Mouse (Mus musculus) cerebellum, adult 2 months (tissue): ENCODE results near the gene Slc39a12. TPM values are rescaled to one million over a fixed set of nuclear protein-coding genes. Genes with fewer than 3 reads are reported as not detected.

Source experiments
- DNase-seq, 2 experiments: peaks; one replicate each; pipeline ENCODE4 v3.0.0; 2021
- H3K27ac ChIP-seq: fragments of 200-500 bp; 2 replicates; pipeline ENCODE4 v1.5.1; 2012; ENCODE audit warnings: low read length, control low read depth, inconsistent platforms; ENCODE audit not compliant: insufficient read depth
- H3K27me3 ChIP-seq: fragments of 200-500 bp; 2 replicates; pipeline ENCODE4 v1.6.1; 2012; ENCODE audit warnings: inconsistent platforms, mild to moderate bottlenecking, low read length, moderate library complexity; ENCODE audit not compliant: control insufficient read depth, insufficient read depth
- H3K4me1 ChIP-seq: fragments of 200-500 bp; 2 replicates; pipeline ENCODE4 v1.6.1; 2011; ENCODE audit warnings: low read length; ENCODE audit not compliant: control insufficient read depth, insufficient read depth
- H3K4me3 ChIP-seq: fragments of 200-500 bp; replicated peaks from 2 replicates; pipeline ENCODE3; 2011; ENCODE audit warnings: mild to moderate bottlenecking, low read depth, low read length, control low read depth; ENCODE audit not compliant: insufficient read depth
- CTCF ChIP-seq: fragments of 200-500 bp; IDR thresholded peaks from 2 replicates; pipeline ENCODE4 v1.5.1; 2011; ENCODE audit warnings: low read depth, mild to moderate bottlenecking, control low read depth, low read length, moderate library complexity, borderline replicate concordance; ENCODE audit not compliant: insufficient read depth
- POLR2A ChIP-seq: fragments of 200-500 bp; IDR thresholded peaks from 2 replicates; pipeline ENCODE4 v1.6.1; 2011; ENCODE audit warnings: low read length, control low read depth, borderline replicate concordance; ENCODE audit not compliant: insufficient read depth
- WGBS: fragments of 180-500 bp; shearing (Covaris S2); methylation state at CpG from one replicate; pipeline ENCODE4 v1.1.7; 2018; 5-methylcytosine and 5-hydroxymethylcytosine counted together
- polyA plus RNA-seq: library from polyadenylated mRNA; depleted of rRNA; stranded (reverse); fragments of >200 nt; gene quantifications from 2 replicates; pipeline ENCODE4 v1.2.3, GENCODE M21; 2012; rRNA removed

The Slc39a12 gene
- polyA plus RNA-seq, 1 experiment = 55.3 TPM

- Histone ChIP-seq H3K4me1 (no peaks in the 10 kb centered on the region), H3K4me3 (no peak overlapping the region), H3K27ac (no peak overlapping the region), H3K27me3 (no peaks in the 10 kb centered on the region)
- WGBS = 21% methylated on average over 3 of the region's 3 CpGs
- no peak for DNase-seq
- no peak for TF ChIP-seq POLR2A
- TF ChIP-seq CTCF = no peak
Measured at GRCm38 (mm10) chr2:14535246-14535671, 147.1 kb downstream of the Slc39a12 start.

GRCm38 (mm10) chr2:14537781-14538180 lies 149.7 kb downstream of the Slc39a12 start:
- TF ChIP-seq POLR2A = no peak
- TF ChIP-seq CTCF = no peak
- WGBS = 42% methylated on average over 3 of the region's 3 CpGs
- Histone ChIP-seq H3K4me3 (no peak overlapping the region), H3K27me3 (no peaks in the 10 kb centered on the region), H3K4me1 (no peaks in the 10 kb centered on the region), H3K27ac (no peak overlapping the region)
- no peak for DNase-seq

GRCm38 (mm10) chr2:14543355-14543754 lies 155.2 kb downstream of the Slc39a12 start:
- H3K4me3 ChIP-seq = no peak overlapping the region
- DNase-seq = no peak
- WGBS = 8% methylated on average over 3 of the region's 3 CpGs

GRCm38 (mm10) chr2:14543773-14544172 lies 155.7 kb downstream of the Slc39a12 start:
- H3K27me3 ChIP-seq = no peaks in the 10 kb centered on the region
- no peak overlapping the region for H3K4me3 ChIP-seq
- WGBS = 80% methylated on average over 2 of the region's 2 CpGs
- H3K27ac ChIP-seq = no peak overlapping the region
- no peaks in the 10 kb centered on the region for H3K4me1 ChIP-seq
- no peak for TF ChIP-seq CTCF
- no peak for TF ChIP-seq POLR2A
- no peak for DNase-seq

More at GRCm38 (mm10) chr2:14543355-14543754, 155.2 kb downstream of the Slc39a12 start:
- Histone ChIP-seq H3K4me1 (no peaks in the 10 kb centered on the region), H3K27me3 (no peaks in the 10 kb centered on the region), H3K27ac (no peak overlapping the region)
- no peak for TF ChIP-seq CTCF
- TF ChIP-seq POLR2A = no peak

Other genes with a start within 250 kb of the Slc39a12 start
- gene Tmem236, start 213.8 kb upstream of the Slc39a12 start, polyA plus RNA-seq = 0.25 and 0.40 TPM in 2 replicates
- gene Mrc1, start 158.9 kb upstream of the Slc39a12 start, polyA plus RNA-seq = 0.43 and 0.93 TPM in 2 replicates
- gene Cacnb2, start 214.8 kb downstream of the Slc39a12 start, polyA plus RNA-seq = 44.7 and 45.1 TPM in 2 replicates